Mouse (Mus musculus) stomach, postnatal 0 days (tissue): ENCODE measurements around the gene 4930548H24Rik.

Experiments
- CTCF ChIP-seq: IDR thresholded peaks from 2 replicates; pipeline ENCODE4 v1.5.1; 2016; ENCODE audit warnings: antibody characterized with exemption, low read depth, mild to moderate bottlenecking, moderate library complexity
- EP300 ChIP-seq: optimal IDR thresholded peaks from 2 replicates; pipeline ENCODE3; 2016; ENCODE audit warnings: antibody characterized with exemption

DNA sequence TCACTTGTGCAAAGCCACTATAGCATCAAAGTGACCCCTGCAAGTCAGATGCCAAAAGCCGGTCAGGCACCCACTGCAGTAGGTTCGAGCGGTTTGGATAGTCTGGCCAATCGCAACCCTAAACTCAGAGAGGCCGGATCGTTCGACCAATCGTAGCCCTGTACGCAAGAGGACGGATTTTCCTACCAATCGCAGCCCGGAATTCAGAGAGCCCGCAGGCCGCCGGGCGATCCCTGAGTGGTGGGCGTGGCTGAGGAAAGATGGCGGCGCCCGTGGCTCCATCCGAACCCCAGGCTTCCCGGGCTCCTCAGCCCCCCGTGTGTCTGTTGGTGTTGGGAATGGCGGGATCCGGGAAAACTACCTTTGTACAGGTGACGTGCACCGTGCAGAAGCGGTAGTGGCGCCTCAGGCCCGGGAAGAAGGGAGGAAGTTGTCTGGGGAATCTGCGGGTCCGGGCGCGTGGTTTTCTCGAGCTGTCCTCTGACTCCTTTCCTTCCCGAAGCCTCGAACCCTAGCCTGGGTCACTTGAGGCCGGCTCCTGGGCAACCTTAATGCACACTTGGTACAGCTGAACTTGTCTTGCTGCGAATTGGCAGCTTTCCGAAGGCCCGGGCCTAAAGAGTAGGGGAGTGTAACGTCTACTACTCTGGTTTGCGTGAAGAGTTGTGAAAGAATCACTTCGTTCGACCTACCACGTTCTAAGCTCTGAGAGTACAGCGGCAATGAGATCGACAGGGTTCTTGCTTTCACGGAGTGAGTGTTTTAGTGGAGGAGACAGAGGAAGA, 9.2 kb downstream of the 4930548H24Rik start, which contains the start of gene Gpn1:
- TF ChIP-seq CTCF (no peak), EP300 (no peak)
